Mouse (Mus musculus): ENCODE data around the gene Lhpp.
"Not testable (repeated sequence)": the region's sequence is repeated elsewhere in the genome, so short reads cannot be mapped to it uniquely, and the experiment has no call there.

Lhpp gene

GRCm38 (mm10) chr7:132646514-132646913, 36.1 kb downstream of the Lhpp start:
- no peak for DNase-seq (ENCODE audit: low spot score in 2 of 2)

GRCm38 (mm10) chr7:132654412-132654811, 44.0 kb downstream of the Lhpp start:
- no peak for DNase-seq (ENCODE audit: low spot score in 2 of 2)

DNA sequence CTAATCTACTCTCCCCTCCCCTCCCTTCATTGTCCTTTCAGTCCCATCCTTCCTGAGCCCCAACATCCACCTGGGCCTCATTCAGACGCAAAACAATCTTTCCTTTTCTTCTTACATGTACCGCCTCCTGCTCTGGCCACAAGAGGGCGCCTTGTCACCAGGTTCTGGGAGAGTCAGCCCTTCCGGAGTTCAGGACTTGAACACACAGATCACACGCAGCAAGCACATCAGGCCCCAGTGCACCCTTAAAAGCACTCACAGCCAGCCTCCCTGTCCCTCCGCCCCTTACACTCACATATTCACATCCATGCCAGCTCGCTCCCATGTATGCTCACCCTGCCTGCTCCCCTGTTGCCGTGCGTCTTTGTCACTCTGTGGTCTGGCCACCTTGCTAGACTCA, 45.6 kb downstream of the Lhpp start:
- DNase-seq (ENCODE audit: low spot score in 2 of 2): peak; percentile 72 to 87

- DNase-seq (ENCODE audit: low spot score in 2 of 2): peak; percentile 80 to 89
Measured at GRCm38 (mm10) chr7:132656548-132656947, 46.1 kb downstream of the Lhpp start.

GRCm38 (mm10) chr7:132657371-132658057, 47.1 kb downstream of the Lhpp start:
- DNase-seq (ENCODE audit: low spot score in 2 of 2): no peak

DNA sequence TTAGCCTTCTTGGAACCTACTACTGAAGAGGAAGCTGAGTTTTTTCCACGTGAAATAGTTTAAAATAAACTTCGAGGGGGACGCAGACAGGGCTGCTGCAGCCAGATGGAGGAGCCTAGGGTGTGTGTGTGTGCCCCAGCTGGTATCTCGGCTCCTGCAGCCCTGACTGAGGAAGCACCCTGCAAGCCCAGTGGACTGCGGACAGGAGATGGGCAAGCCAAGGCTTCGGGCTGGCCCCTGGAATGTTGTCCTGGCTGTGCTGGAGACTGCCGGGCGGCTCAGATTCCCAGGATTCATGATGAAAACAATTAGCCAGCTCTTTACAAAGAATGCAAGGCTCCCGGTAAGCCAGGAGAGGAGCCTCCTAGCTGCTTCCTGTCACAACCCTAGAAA, 47.6 kb downstream of the Lhpp start:
- peak; percentile 39 to 58 for DNase-seq (ENCODE audit: low spot score in 2 of 2)

DNA sequence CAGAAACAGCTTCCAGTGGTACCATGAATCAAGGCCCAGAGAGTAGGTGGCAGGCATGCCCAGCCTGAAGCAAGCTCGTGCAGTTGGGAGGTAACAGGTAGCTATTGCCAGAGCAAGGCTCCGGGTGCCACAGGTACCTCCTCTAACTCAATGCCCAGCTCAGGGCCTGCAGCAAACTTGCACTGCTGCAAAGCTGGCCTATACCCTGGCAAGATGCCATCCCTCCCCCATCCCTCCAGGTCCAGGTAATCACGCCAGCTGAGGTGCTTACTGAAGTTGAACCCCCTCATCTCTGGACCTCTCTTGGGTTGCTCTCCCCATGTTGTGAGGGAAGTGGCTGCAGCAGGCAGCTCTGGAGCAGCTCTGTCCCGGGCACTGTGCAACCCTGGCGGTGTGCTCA, 48.2 kb downstream of the Lhpp start:
- no peak for DNase-seq (ENCODE audit: low spot score in 2 of 2)

GRCm38 (mm10) chr7:132659633-132660032, 49.2 kb downstream of the Lhpp start:
- DNase-seq (ENCODE audit: low spot score in 2 of 2): peak in 1 of 2 experiments; percentile 52

DNA sequence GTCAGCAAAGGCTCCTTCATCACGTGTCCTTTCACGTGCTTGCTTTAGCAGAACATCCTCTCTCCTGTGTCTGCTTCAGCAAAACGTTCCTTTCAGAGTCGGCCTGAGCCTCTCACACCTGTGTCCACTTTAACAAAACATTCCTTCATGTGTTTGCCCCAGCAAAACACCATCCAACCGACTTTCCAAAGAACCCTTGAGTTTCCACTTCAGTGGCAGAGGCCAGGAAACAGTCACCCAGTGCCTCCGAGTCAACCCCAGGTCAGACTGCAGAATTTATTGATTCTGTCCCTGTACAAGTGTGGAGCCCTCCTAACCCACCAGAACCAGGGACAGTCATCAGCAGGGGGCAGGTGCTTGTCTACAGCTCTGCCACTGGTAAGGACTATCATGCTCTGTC, 52.4 kb downstream of the Lhpp start:
- not testable (repeated sequence) for DNase-seq (ENCODE audit: low spot score in 2 of 2)

- no peak for DNase-seq (ENCODE audit: low spot score in 2 of 2)
Measured at GRCm38 (mm10) chr7:132664815-132665214, 54.4 kb downstream of the Lhpp start.

GRCm38 (mm10) chr7:132665664-132666382, 55.4 kb downstream of the Lhpp start:
- no peak for DNase-seq (ENCODE audit: low spot score in 2 of 2)

DNA sequence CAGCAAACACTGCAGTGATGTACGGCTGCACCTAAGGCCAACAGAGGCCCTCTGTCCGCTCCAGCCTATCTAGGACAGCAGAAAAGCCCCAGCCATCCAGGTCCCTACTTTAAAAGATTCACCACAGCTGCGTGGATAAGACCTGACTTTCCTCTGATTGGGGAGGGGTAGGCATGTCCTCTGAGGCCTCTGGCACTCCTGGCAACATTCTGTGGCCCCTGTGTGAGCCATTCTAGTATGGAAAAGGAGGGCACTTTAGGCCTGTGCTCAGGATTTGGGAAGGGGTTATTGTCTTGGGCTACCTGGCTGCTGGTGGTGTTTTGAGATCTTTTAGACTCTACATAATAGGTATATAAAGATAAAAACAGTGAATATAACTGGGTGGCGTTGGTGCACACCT, 56.1 kb downstream of the Lhpp start:
- DNase-seq (ENCODE audit: low spot score in 2 of 2): no peak

- DNase-seq (ENCODE audit: low spot score in 2 of 2): peak; percentile 71 to 73
Measured at GRCm38 (mm10) chr7:132668604-132669003, 58.2 kb downstream of the Lhpp start.

- DNase-seq (ENCODE audit: low spot score in 2 of 2): peak; percentile 66 to 81
Measured at GRCm38 (mm10) chr7:132669999-132670862, 59.8 kb downstream of the Lhpp start.

- DNase-seq (ENCODE audit: low spot score in 2 of 2): peak; percentile 84 to 86
Measured at GRCm38 (mm10) chr7:132670863-132671165, 60.4 kb downstream of the Lhpp start.

GRCm38 (mm10) chr7:132672481-132672959, 62.1 kb downstream of the Lhpp start:
- DNase-seq (ENCODE audit: low spot score in 2 of 2): peak; percentile 87 to 91

DNA sequence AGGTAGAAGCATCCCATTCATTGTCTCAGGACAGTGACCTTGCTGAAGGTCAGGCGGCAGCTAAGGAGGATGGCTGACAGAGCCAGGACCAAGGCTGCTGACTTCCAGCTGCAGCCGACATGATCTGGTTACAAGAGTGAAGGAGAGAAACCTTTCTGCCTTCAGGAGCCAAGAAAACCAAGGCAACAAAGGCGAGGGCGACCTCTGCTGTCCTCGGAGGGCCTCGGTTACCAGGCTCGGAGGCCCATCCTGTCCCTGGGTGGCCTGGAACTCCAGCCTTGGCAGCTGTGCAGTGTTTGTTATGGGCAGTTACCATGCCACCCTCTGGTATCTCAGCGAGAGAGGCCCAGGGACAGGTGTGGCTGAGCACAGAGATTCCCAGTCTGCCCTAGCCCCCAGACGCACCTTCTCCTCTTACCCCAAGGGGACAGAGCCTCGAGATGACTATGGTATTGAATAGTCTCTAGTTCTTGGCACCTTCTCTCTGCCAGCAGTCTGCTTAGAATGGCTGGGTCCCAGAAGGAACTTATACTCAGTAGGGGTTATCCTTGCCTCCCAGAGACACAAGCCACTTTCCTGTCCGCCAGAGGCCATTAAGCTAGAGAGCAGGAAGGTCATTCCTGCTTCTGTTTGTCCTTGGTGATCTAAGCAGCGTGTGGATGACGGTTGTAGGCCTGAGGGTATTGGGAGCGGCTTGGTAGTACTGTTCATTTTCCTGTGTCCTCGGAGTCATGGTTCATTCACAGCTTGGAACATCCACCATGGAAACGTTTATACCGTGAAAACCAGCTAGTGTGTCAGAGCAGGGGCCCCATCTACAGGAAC, 63.7 kb downstream of the Lhpp start:
- peak; percentile 86 to 91 for DNase-seq (ENCODE audit: low spot score in 2 of 2)

DNA sequence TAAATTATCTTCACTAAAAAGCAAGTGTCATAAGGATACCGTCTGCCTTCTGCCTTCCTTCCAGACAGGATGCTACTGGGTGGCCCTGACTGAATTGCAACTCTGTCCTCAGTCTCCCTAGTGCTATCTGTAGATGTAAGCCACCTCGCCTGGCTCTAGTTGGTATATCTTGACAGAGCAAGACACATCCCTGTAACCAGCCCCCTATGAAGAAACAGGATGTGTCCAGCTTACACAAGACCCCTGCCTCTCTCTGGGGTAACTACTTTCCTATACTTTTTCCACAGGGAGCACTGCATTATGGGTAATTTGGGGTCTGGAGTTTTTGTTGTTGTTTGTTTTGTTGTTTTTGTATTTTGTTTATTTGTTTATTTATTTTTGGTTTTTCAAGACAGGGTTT, 65.5 kb downstream of the Lhpp start:
- DNase-seq (ENCODE audit: low spot score in 2 of 2): no peak

DNA sequence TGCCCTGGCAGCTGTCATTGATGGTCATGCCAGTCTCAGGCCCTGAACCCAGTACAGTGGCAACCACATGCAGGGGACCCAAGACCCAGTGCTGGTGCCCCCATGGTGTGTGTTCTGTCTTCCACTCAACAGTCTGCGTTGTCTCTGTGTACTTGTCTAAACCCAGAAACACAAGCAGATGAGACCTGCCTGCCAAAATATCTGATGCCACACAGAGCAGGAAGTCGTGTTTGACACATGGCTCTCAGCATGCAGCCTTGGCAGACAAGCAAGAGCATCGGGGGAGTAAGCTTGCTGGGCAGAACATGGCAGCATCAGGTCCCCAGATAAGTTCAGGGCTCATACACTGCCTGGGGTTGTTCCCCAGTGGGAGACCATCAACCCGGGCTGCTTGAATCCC, 68.7 kb downstream of the Lhpp start:
- DNase-seq (ENCODE audit: low spot score in 2 of 2): no peak

DNA sequence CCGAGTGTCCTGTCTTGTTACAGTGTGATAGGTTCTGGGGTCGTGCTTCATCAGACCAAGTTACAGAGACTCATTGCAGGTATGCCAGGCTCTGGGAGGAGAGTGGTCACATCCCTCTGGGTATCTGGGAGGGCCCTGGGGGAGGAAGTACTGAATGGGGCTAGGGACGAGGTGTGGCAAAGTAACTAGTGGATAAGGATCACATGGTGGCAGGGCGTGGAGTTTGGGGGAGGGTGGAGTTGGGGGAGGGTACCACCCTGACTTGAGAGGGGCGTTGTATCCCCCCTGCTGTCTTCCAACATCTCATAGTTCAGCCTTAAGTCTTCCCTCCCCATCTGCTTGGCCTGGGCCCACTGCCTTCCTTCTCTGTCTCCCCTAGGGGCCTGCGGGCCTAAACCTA, 69.1 kb downstream of the Lhpp start:
- no peak for DNase-seq (ENCODE audit: low spot score in 2 of 2)

GRCm38 (mm10) chr7:132681296-132681695, 70.9 kb downstream of the Lhpp start:
- DNase-seq (ENCODE audit: low spot score in 2 of 2): peak in 1 of 2 experiments; percentile 51

DNA sequence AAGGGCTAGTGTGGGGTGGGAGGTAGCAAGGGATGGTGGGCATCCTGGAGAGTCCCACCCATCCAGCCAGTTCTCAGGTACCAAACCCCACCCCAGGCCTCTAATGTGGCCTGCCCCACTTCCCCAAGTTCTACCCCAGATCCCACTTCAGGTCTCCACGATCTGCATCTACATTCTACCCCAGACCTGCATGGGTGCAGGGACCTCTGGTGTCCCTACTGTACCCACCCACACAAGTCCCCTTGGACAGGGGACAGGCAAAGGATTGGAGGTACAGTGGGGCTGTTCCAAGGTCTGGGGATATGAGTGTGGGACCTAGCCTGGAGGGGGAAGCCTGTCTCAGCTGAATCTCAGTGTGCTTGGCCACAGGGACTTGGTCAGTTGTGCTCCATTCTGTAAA, 71.4 kb downstream of the Lhpp start:
- no peak for DNase-seq (ENCODE audit: low spot score in 2 of 2)

Data from heart, adult 9 months (tissue).